Mouse (Mus musculus) midbrain, embryonic 10.5 days (tissue): Measurements from ENCODE around the gene Cdkl4. TPM values are rescaled to one million over a fixed set of nuclear protein-coding genes. Genes with fewer than 3 reads are reported as not detected.
A peak's percentile ranks its signal among the peaks of the same experiment; 100 is the strongest.

ENCODE experiments used
- DNase-seq: peaks from one replicate; pipeline ENCODE4 v3.0.0-alpha.2; 2017; ENCODE audit warnings: low spot score
- H3K27ac ChIP-seq: fragments of 300-500 bp; sonication (generic); replicated peaks from 2 replicates; pipeline ENCODE4 v1.5.1; 2016; ENCODE audit warnings: mild to moderate bottlenecking
- H3K27me3 ChIP-seq: fragments of 300-500 bp; sonication (generic); 2 replicates; pipeline ENCODE4 v1.6.1; 2016; ENCODE audit warnings: low read depth, mild to moderate bottlenecking; ENCODE audit not compliant: poor library complexity, severe bottlenecking
- H3K36me3 ChIP-seq: fragments of 300-500 bp; sonication (generic); 2 replicates; pipeline ENCODE4 v1.6.1; 2016; ENCODE audit warnings: mild to moderate bottlenecking, moderate library complexity
- H3K4me1 ChIP-seq: fragments of 300-500 bp; sonication (generic); 2 replicates; pipeline ENCODE4 v1.6.1; 2016
- H3K4me3 ChIP-seq: fragments of 300-500 bp; sonication (generic); 2 replicates; pipeline ENCODE4 v1.5.1; 2016; ENCODE audit warnings: mild to moderate bottlenecking, moderate library complexity
- H3K9me3 ChIP-seq: fragments of 300-500 bp; sonication (generic); replicated peaks from 2 replicates; pipeline ENCODE4 v1.6.1; 2016; ENCODE audit warnings: mild to moderate bottlenecking
- WGBS: fragments of 180-500 bp; shearing (Covaris S2); methylation state at CpG from one replicate; pipeline ENCODE4 v1.1.7; 2016; 5-methylcytosine and 5-hydroxymethylcytosine counted together
- polyA plus RNA-seq: library from polyadenylated mRNA; unstranded; fragments of >200 nt; fragmentation: Nextera tagmentation; extraction: Ambion mirVana; gene quantifications from 2 replicates; pipeline ENCODE4 v1.2.1, GENCODE M21; 2016

Gene Cdkl4
- polyA plus RNA-seq, 1 experiment from 2014 or later, result 2.0 TPM

GRCm38 (mm10) chr17:80523231-80523630 is 54.4 kb downstream of the Cdkl4 start:
- Histone ChIP-seq H3K27ac (no peak overlapping the region), H3K27me3 (no peaks in the 10 kb centered on the region), H3K4me1 (peaks cover 9% of the 10 kb centered on the region), H3K36me3 (no peaks in the 10 kb centered on the region; the same call in 1 of the 2 replicates), H3K9me3 (no peaks in the 10 kb centered on the region), H3K4me3 (no peak overlapping the region)
- DNase-seq, result no peak
- 80% methylated on average over 3 of the region's 3 CpGs for WGBS

GRCm38 (mm10) chr17:80522229-80522556 is 55.4 kb downstream of the Cdkl4 start:
- H3K4me3 ChIP-seq, result no peak overlapping the region
- WGBS, result 47% methylated on average over 7 of the region's 7 CpGs
- peak overlapping the region; percentile 58 for H3K27ac ChIP-seq
- no peaks in the 10 kb centered on the region; the same call in 1 of the 2 replicates for H3K36me3 ChIP-seq
- H3K4me1 ChIP-seq, result peaks cover 9% of the 10 kb centered on the region
- DNase-seq, result no peak
- no peaks in the 10 kb centered on the region for H3K27me3 ChIP-seq
- H3K9me3 ChIP-seq, result no peaks in the 10 kb centered on the region

GRCm38 (mm10) chr17:80521521-80522228 is 55.9 kb downstream of the Cdkl4 start:
- peak; percentile 30 for DNase-seq

GRCm38 (mm10) chr17:80520537-80520936 is 57.1 kb downstream of the Cdkl4 start:
- Histone ChIP-seq H3K27me3 (no peaks in the 10 kb centered on the region), H3K9me3 (no peaks in the 10 kb centered on the region), H3K27ac (no peak overlapping the region), H3K36me3 (no peaks in the 10 kb centered on the region; the same call in 1 of the 2 replicates), H3K4me3 (no peak overlapping the region), H3K4me1 (peaks cover 9% of the 10 kb centered on the region)
- WGBS, result 85% methylated on average over 8 of the region's 8 CpGs
- peak; percentile 9 for DNase-seq

More at GRCm38 (mm10) chr17:80521521-80522228, 55.9 kb downstream of the Cdkl4 start:
- peaks cover 9% of the 10 kb centered on the region for H3K4me1 ChIP-seq
- no peaks in the 10 kb centered on the region for H3K9me3 ChIP-seq
- 26% methylated on average over 4 of the region's 4 CpGs for WGBS
- H3K4me3 ChIP-seq, result no peak overlapping the region
- no peaks in the 10 kb centered on the region for H3K27me3 ChIP-seq
- H3K27ac ChIP-seq, result peak overlapping the region; percentile 58
- H3K36me3 ChIP-seq, result no peaks in the 10 kb centered on the region; the same call in 1 of the 2 replicates

- H3K4me3 ChIP-seq, result no peak overlapping the region
- peak; percentile 3 for DNase-seq
- no peak overlapping the region for H3K27ac ChIP-seq
- H3K4me1 ChIP-seq, result peaks cover 9% of the 10 kb centered on the region
- 96% methylated on average over 12 of the region's 12 CpGs for WGBS
- no peaks in the 10 kb centered on the region for H3K36me3 ChIP-seq
- H3K27me3 ChIP-seq, result no peaks in the 10 kb centered on the region
- H3K9me3 ChIP-seq, result no peaks in the 10 kb centered on the region
These were observed 58.8 kb downstream of the Cdkl4 start for GRCm38 (mm10) chr17:80518811-80519210.

GRCm38 (mm10) chr17:80517244-80517643 is 60.4 kb downstream of the Cdkl4 start:
- Histone ChIP-seq H3K36me3 (no peaks in the 10 kb centered on the region), H3K4me3 (no peak overlapping the region), H3K9me3 (no peaks in the 10 kb centered on the region), H3K27me3 (no peaks in the 10 kb centered on the region), H3K27ac (no peak overlapping the region), H3K4me1 (peaks cover 8% of the 10 kb centered on the region)
- peak; percentile 10 for DNase-seq
- WGBS, result 82% methylated on average over 9 of the region's 9 CpGs

- Histone ChIP-seq H3K27me3 (no peaks in the 10 kb centered on the region), H3K9me3 (no peaks in the 10 kb centered on the region), H3K27ac (no peak overlapping the region), H3K36me3 (no peaks in the 10 kb centered on the region), H3K4me3 (no peak overlapping the region), H3K4me1 (no peaks in the 10 kb centered on the region)
- 88% methylated on average over 9 of the region's 9 CpGs for WGBS
- peak; percentile 3 for DNase-seq
These were observed 61.7 kb downstream of the Cdkl4 start for GRCm38 (mm10) chr17:80515956-80516355.

GRCm38 (mm10) chr17:80515513-80515912 is 62.1 kb downstream of the Cdkl4 start:
- Histone ChIP-seq H3K4me3 (no peak overlapping the region), H3K27me3 (no peaks in the 10 kb centered on the region), H3K4me1 (no peaks in the 10 kb centered on the region), H3K9me3 (no peaks in the 10 kb centered on the region), H3K36me3 (no peaks in the 10 kb centered on the region), H3K27ac (no peak overlapping the region)
- WGBS, result 93% methylated on average over 7 of the region's 7 CpGs
- DNase-seq, result peak; percentile 7

GRCm38 (mm10) chr17:80513766-80514165 is 63.8 kb downstream of the Cdkl4 start:
- 87% methylated on average over 8 of the region's 8 CpGs for WGBS

GRCm38 (mm10) chr17:80510459-80510855 is 67.2 kb downstream of the Cdkl4 start:
- H3K4me1 ChIP-seq, result no peaks in the 10 kb centered on the region
- H3K27me3 ChIP-seq, result no peaks in the 10 kb centered on the region
- no peak overlapping the region for H3K4me3 ChIP-seq
- H3K27ac ChIP-seq, result no peak overlapping the region
- 87% methylated on average over 3 of the region's 3 CpGs for WGBS
- no peaks in the 10 kb centered on the region for H3K36me3 ChIP-seq
- no peak for DNase-seq
- H3K9me3 ChIP-seq, result no peaks in the 10 kb centered on the region

More at GRCm38 (mm10) chr17:80513766-80514165, 63.8 kb downstream of the Cdkl4 start:
- H3K27ac ChIP-seq, result no peak overlapping the region
- H3K9me3 ChIP-seq, result no peaks in the 10 kb centered on the region
- H3K4me1 ChIP-seq, result no peaks in the 10 kb centered on the region
- no peaks in the 10 kb centered on the region for H3K27me3 ChIP-seq
- H3K4me3 ChIP-seq, result no peak overlapping the region
- peak; percentile 3 for DNase-seq
- H3K36me3 ChIP-seq, result no peaks in the 10 kb centered on the region

- H3K9me3 ChIP-seq, result no peaks in the 10 kb centered on the region
- no peak for DNase-seq
- WGBS, result 57% methylated on average over 4 of the region's 4 CpGs
These were observed 67.8 kb downstream of the Cdkl4 start for GRCm38 (mm10) chr17:80509494-80510458.

GRCm38 (mm10) chr17:80505766-80506165 is 71.8 kb downstream of the Cdkl4 start:
- no peak overlapping the region for H3K27ac ChIP-seq
- no peak for DNase-seq
- H3K36me3 ChIP-seq, result no peaks in the 10 kb centered on the region
- no peaks in the 10 kb centered on the region for H3K9me3 ChIP-seq
- no peak overlapping the region for H3K4me3 ChIP-seq
- no peaks in the 10 kb centered on the region; the same call in 1 of the 2 replicates for H3K4me1 ChIP-seq
- no peaks in the 10 kb centered on the region for H3K27me3 ChIP-seq
- 89% methylated on average over 6 of the region's 6 CpGs for WGBS

More at GRCm38 (mm10) chr17:80509494-80510458, 67.8 kb downstream of the Cdkl4 start:
- Histone ChIP-seq H3K36me3 (no peaks in the 10 kb centered on the region), H3K27me3 (no peaks in the 10 kb centered on the region), H3K4me1 (no peaks in the 10 kb centered on the region), H3K4me3 (no peak overlapping the region), H3K27ac (no peak overlapping the region)
